Mouse (Mus musculus) myocyte (in vitro differentiated cells): ENCODE results near the gene Cep295. TPM values are rescaled to one million over a fixed set of nuclear protein-coding genes. Genes with fewer than 3 reads are reported as not detected.

Source experiments
- H3K27me3 ChIP-seq: one replicate; pipeline ENCODE4 v1.6.1; 2011; ENCODE audit not compliant: control insufficient read depth, insufficient read depth, insufficient read length
- H3K36me3 ChIP-seq: one replicate; pipeline ENCODE4 v1.6.1; 2011; ENCODE audit not compliant: control insufficient read depth, insufficient read depth
- H3K4me2 ChIP-seq: one replicate; pipeline ENCODE4 v1.6.1; 2011; ENCODE audit warnings: low read depth, control low read depth
- H3K4me3 ChIP-seq: one replicate; pipeline ENCODE4 v1.5.1; 2011; ENCODE audit warnings: mild to moderate bottlenecking, control low read depth, moderate library complexity
- H3K79me2 ChIP-seq: one replicate; pipeline ENCODE4 v1.6.1; 2011; ENCODE audit not compliant: control insufficient read depth, insufficient read depth
- H3ac ChIP-seq: one replicate; pipeline ENCODE4 v1.6.1; 2011; ENCODE audit not compliant: control insufficient read depth, insufficient read length
- CEBPB ChIP-seq: IDR thresholded peaks from 2 replicates; pipeline ENCODE4 v1.6.1; 2011; ENCODE audit warnings: mild to moderate bottlenecking, moderate library complexity; ENCODE audit not compliant: poor library complexity, insufficient read depth, severe bottlenecking
- E2F4 ChIP-seq: IDR thresholded peaks from one replicate; pipeline ENCODE4 v1.6.1; 2011; ENCODE audit warnings: mild to moderate bottlenecking, control low read depth, moderate library complexity; ENCODE audit not compliant: insufficient read depth
- MAX ChIP-seq: IDR thresholded peaks from one replicate; pipeline ENCODE4 v1.6.1; 2011; ENCODE audit warnings: low read depth, mild to moderate bottlenecking, control low read depth
- MYOD1 ChIP-seq, 3 experiments: IDR thresholded peaks; one replicate each; pipeline ENCODE4 v1.6.1; 2011; ENCODE audit warnings: control low read depth in 2 of 3, low read depth in 2 of 3, mild to moderate bottlenecking in 2 of 3, moderate library complexity in 1 of 3; ENCODE audit not compliant: insufficient read length in 2 of 3, control insufficient read depth in 1 of 3
- MYOG ChIP-seq, 3 experiments: IDR thresholded peaks; one replicate each; pipeline ENCODE4 v1.6.1; 2011; ENCODE audit warnings: control low read depth in 2 of 3, low read depth in 2 of 3, mild to moderate bottlenecking in 2 of 3; ENCODE audit not compliant: insufficient read length in 2 of 3, control insufficient read depth in 1 of 3, insufficient read depth in 1 of 3
- POLR2A ChIP-seq: IDR thresholded peaks from one replicate; pipeline ENCODE4 v1.6.1; 2011; ENCODE audit warnings: low read depth, mild to moderate bottlenecking, control low read depth, moderate library complexity; ENCODE audit not compliant: insufficient read length
- POLR2AphosphoS2 ChIP-seq: IDR thresholded peaks from one replicate; pipeline ENCODE4 v1.6.1; 2011; ENCODE audit warnings: low read depth, control low read depth; ENCODE audit not compliant: insufficient read length
- REST ChIP-seq: IDR thresholded peaks from one replicate; pipeline ENCODE4 v1.6.1; 2011; ENCODE audit warnings: mild to moderate bottlenecking, control low read depth, moderate library complexity; ENCODE audit not compliant: insufficient read depth, insufficient read length
- SRF ChIP-seq: IDR thresholded peaks from one replicate; pipeline ENCODE4 v1.6.1; 2011; ENCODE audit warnings: low read depth; ENCODE audit not compliant: control insufficient read depth, insufficient read length
- TCF12 ChIP-seq: IDR thresholded peaks from one replicate; pipeline ENCODE4 v1.6.1; 2011; ENCODE audit warnings: mild to moderate bottlenecking, control low read depth; ENCODE audit not compliant: poor library complexity, insufficient read depth, severe bottlenecking
- TCF3 ChIP-seq: IDR thresholded peaks from one replicate; pipeline ENCODE4 v1.6.1; 2011; ENCODE audit warnings: low read depth, control low read depth; ENCODE audit not compliant: insufficient read length
- USF1 ChIP-seq: IDR thresholded peaks from one replicate; pipeline ENCODE4 v1.6.1; 2011; ENCODE audit warnings: low read depth, mild to moderate bottlenecking, control low read depth, moderate library complexity
- polyA plus RNA-seq: library from polyadenylated mRNA; unstranded; fragments of >200 nt; fragmentation: generic; extraction: Trizol; gene quantifications from one replicate; pipeline ENCODE4 v1.2.1, GENCODE M21; 2012; ENCODE audit warnings: missing spikeins

Cep295 gene
- polyA plus RNA-seq, result 2.6 TPM

- no peak for TF ChIP-seq MAX
- no peak for TF ChIP-seq TCF3
- TF ChIP-seq POLR2A, result peak; percentile 99
- TF ChIP-seq E2F4, result peak; percentile 95
- peak; percentile 18 for TF ChIP-seq REST
- TF ChIP-seq MYOD1 (IDR thresholded peaks at IDR 0.05; ENCODE audit: control insufficient read depth in 1 of 3, insufficient read length in 2 of 3, low read depth in 2 of 3), result peak in 2 of 3 experiments; percentile 12 to 41
- peak in 2 of 3 experiments; percentile 31 to 41 for TF ChIP-seq MYOG (IDR thresholded peaks at IDR 0.05; ENCODE audit: control insufficient read depth in 1 of 3, insufficient read depth in 1 of 3, insufficient read length in 2 of 3, low read depth in 2 of 3)
- peak; percentile 99 for TF ChIP-seq POLR2AphosphoS2
- TF ChIP-seq USF1, result no peak
- peak; percentile 95 for TF ChIP-seq CEBPB
- TF ChIP-seq SRF, result peak; percentile 78
These were observed at the start of gene Cep295 for GRCm38 (mm10) chr9:15357484-15358275. Cep295 (minus strand) TSS chr9:15357788.

GRCm38 (mm10) chr9:15397591-15397990 lies 40.0 kb upstream of the Cep295 start:
- H3K36me3 ChIP-seq, result no peaks in the 10 kb centered on the region
- no peak overlapping the region for H3K4me3 ChIP-seq
- TF ChIP-seq POLR2AphosphoS2 (no peak), USF1 (no peak), CEBPB (no peak), TCF12 (no peak)
- H3K27me3 ChIP-seq, result no peaks in the 10 kb centered on the region
- H3K79me2 ChIP-seq, result no peaks in the 10 kb centered on the region
- H3ac ChIP-seq, result no peak overlapping the region
- H3K4me2 ChIP-seq, result no peak overlapping the region

More at GRCm38 (mm10) chr9:15357484-15358275, at the start of gene Cep295:
- H3ac ChIP-seq, result peak within 1 kb of the TSS; percentile 49
- H3K36me3 ChIP-seq, result peaks cover 3% of the 10 kb centered on the region
- peaks cover 22% of the 10 kb centered on the region for H3K79me2 ChIP-seq
- H3K4me3 ChIP-seq, result peak within 1 kb of the TSS; percentile 47
- H3K4me2 ChIP-seq, result peak within 1 kb of the TSS; percentile 69
- no peaks in the 10 kb centered on the region for H3K27me3 ChIP-seq

GRCm38 (mm10) chr9:15395353-15395942 lies 37.9 kb upstream of the Cep295 start:
- Histone ChIP-seq H3K36me3 (no peaks in the 10 kb centered on the region), H3K4me2 (no peak overlapping the region), H3K27me3 (no peaks in the 10 kb centered on the region), H3K4me3 (no peak overlapping the region), H3ac (no peak overlapping the region), H3K79me2 (no peaks in the 10 kb centered on the region)
- TF ChIP-seq MYOD1 (IDR thresholded peaks at IDR 0.05; ENCODE audit: control insufficient read depth in 1 of 3, insufficient read length in 2 of 3, low read depth in 2 of 3) (no peak), MAX (no peak), TCF3 (no peak), POLR2A (no peak), CEBPB (no peak), POLR2AphosphoS2 (no peak), USF1 (no peak), TCF12 (no peak), E2F4 (no peak), SRF (no peak), MYOG (IDR thresholded peaks at IDR 0.05; ENCODE audit: control insufficient read depth in 1 of 3, insufficient read depth in 1 of 3, insufficient read length in 2 of 3, low read depth in 2 of 3) (no peak), REST (no peak)

- TF ChIP-seq REST, result no peak
- TF ChIP-seq TCF12, result no peak
- no peak for TF ChIP-seq POLR2A
- no peak for TF ChIP-seq USF1
- no peak for TF ChIP-seq MYOG (IDR thresholded peaks at IDR 0.05; ENCODE audit: control insufficient read depth in 1 of 3, insufficient read depth in 1 of 3, insufficient read length in 2 of 3, low read depth in 2 of 3)
- TF ChIP-seq TCF3, result no peak
- no peak for TF ChIP-seq E2F4
- TF ChIP-seq SRF, result no peak
- no peak for TF ChIP-seq MYOD1 (IDR thresholded peaks at IDR 0.05; ENCODE audit: control insufficient read depth in 1 of 3, insufficient read length in 2 of 3, low read depth in 2 of 3)
- TF ChIP-seq POLR2AphosphoS2, result no peak
- TF ChIP-seq MAX, result no peak
- no peak for TF ChIP-seq CEBPB
- no peaks in the 10 kb centered on the region for H3K79me2 ChIP-seq
- H3K4me2 ChIP-seq, result no peak overlapping the region
- no peaks in the 10 kb centered on the region for H3K36me3 ChIP-seq
- H3K4me3 ChIP-seq, result no peak overlapping the region
- H3ac ChIP-seq, result no peak overlapping the region
- H3K27me3 ChIP-seq, result no peaks in the 10 kb centered on the region
These were observed 29.6 kb upstream of the Cep295 start for GRCm38 (mm10) chr9:15387075-15387643.
